ENCODE assay signal across 15 mouse cellular contexts in the genomic region with DNA sequence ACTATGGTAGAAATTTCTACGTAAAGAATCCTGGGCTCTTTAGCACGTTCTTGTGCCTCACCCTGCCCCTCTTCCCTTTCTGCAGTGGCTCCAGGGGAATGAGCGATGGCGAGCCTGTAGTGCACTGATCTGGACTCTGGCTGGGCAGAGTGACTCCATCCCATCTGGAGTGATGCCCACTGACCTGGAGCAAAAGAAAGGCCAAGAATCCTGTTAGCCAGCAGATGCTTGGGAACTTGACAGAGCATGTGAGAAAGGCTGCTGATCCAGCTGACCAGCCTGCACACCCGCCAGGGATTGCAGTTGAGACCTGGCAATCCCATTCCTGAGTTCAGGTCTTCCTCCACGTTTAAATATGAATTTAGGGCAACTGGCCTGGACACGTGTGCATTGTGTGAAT.
DNase-seq lines count a peak whose midpoint lies in the region; ATAC-seq and TF ChIP-seq lines count a peak whose summit lies in the region.
"Had no signal": no experiment of that assay in that cellular context is flagged by ENCODE, and none has a peak within 500 bp of the region (broad histone marks: within the 10 kb centered on the region; RNA-seq: fewer than 3 reads in every experiment).

No protein-coding gene starts in this region.

- peak; percentile 37 for DNase-seq in gastrocnemius, postnatal 14 days
- DNase-seq in gastrocnemius, adult 18-20 months (ENCODE audit: low spot score): no peak
- DNase-seq in left cerebral cortex, postnatal 4 days: peak; percentile 48
- DNase-seq in left cerebral cortex, postnatal 36 days (ENCODE audit: low spot score in 2 of 2): no peak
- DNase-seq in NIH3T3 (ENCODE audit: low read depth): peak; percentile 9
- DNase-seq in kidney, postnatal 0 days (ENCODE audit: low spot score): peak; percentile 12
- no peak for DNase-seq in thymus, postnatal 36 days
- no peak for DNase-seq in c-Kit-positive CD71-positive TER-119-positive erythroid progenitor cells, embryonic 14.5 days (ENCODE audit: low spot score)
- DNase-seq: adrenal gland, postnatal 14 days; liver, embryonic 13.5 days; right cerebral cortex, postnatal 25 days had no signal

- no peak for TF ChIP-seq CTCF in kidney, postnatal 0 days (IDR thresholded peaks at IDR 0.05; ENCODE audit: low read depth)

- H3K4me3 ChIP-seq in kidney, postnatal 0 days (replicated peaks; ENCODE audit: low read depth, low read length): no peak overlapping the region
- H3K4me3 ChIP-seq: embryonic facial prominence, embryonic 15.5 days; forebrain, embryonic 12.5 days; liver, embryonic 13.5 days had no signal

- H3K9me3 ChIP-seq in kidney, postnatal 0 days (replicated peaks; ENCODE audit: low read length): no peaks in the 10 kb centered on the region
- H3K9me3 ChIP-seq: embryonic facial prominence, embryonic 15.5 days; forebrain, embryonic 12.5 days; liver, embryonic 13.5 days had no signal

- no peaks in the 10 kb centered on the region for H3K27me3 ChIP-seq in kidney, postnatal 0 days (ENCODE audit: insufficient read depth, low read length)
- H3K27me3 ChIP-seq: embryonic facial prominence, embryonic 15.5 days; forebrain, embryonic 12.5 days; liver, embryonic 13.5 days had no signal

- ATAC-seq in kidney, postnatal 0 days (replicated peaks; ENCODE audit: low FRiP score, low read depth): no peak

- intact Hi-C loops in gastrocnemius, postnatal 14 days (cut with DNase I; ENCODE audit: low total_unique reads): no loop called here
- intact Hi-C loops in left cerebral cortex, postnatal 4 days (cut with DNase I): no loop called here
- intact Hi-C loops in left cerebral cortex, postnatal 36 days (cut with DNase I): no loop called here

- no peak overlapping the region for H3K4me2 ChIP-seq in kidney, postnatal 0 days (ENCODE audit: low read length)
- H3K4me2 ChIP-seq: embryonic facial prominence, embryonic 15.5 days; forebrain, embryonic 12.5 days; heart, embryonic 11.5 days; liver, embryonic 13.5 days had no signal

- H3K36me3 ChIP-seq in kidney, postnatal 0 days (ENCODE audit: insufficient read depth, low read length): no peaks in the 10 kb centered on the region
- H3K36me3 ChIP-seq: embryonic facial prominence, embryonic 15.5 days; forebrain, embryonic 12.5 days; G1E; liver, embryonic 13.5 days had no signal

- no peak overlapping the region for H3K9ac ChIP-seq in kidney, postnatal 0 days (ENCODE audit: low read depth, low read length)
- H3K9ac ChIP-seq: embryonic facial prominence, embryonic 15.5 days; forebrain, embryonic 12.5 days; liver, embryonic 13.5 days had no signal

- H3K4me1 ChIP-seq in kidney, postnatal 0 days (replicated peaks; ENCODE audit: insufficient read depth, low read length): no peaks in the 10 kb centered on the region
- H3K4me1 ChIP-seq: embryonic facial prominence, embryonic 15.5 days; liver, embryonic 13.5 days had no signal

- H3K27ac ChIP-seq in kidney, postnatal 0 days: no peak overlapping the region
- H3K27ac ChIP-seq: embryonic facial prominence, embryonic 15.5 days; forebrain, embryonic 12.5 days; liver, embryonic 13.5 days had no signal

- WGBS in kidney, postnatal 0 days: 57% methylated on average over 7 of the region's 7 CpGs

Comparison
In these comparisons a context has a peak if more than half of its experiments do, and no peak if none do; other contexts are left out.
1. DNase-seq: peak in gastrocnemius, postnatal 14 days (single experiment), left cerebral cortex, postnatal 4 days (single experiment), NIH3T3 (single experiment) and kidney, postnatal 0 days (single experiment); none in gastrocnemius, adult 18-20 months (single experiment), left cerebral cortex, postnatal 36 days (0 of 2), thymus, postnatal 36 days (0 of 2) and c-Kit-positive CD71-positive TER-119-positive erythroid progenitor cells, embryonic 14.5 days (single experiment).